Mouse (Mus musculus) spleen, adult 12 weeks (tissue): ENCODE measurements around the gene Cnksr3.

Experiments
- DNase-seq: peaks from one replicate; pipeline ENCODE4 v3.0.0; 2022; ENCODE audit warnings: low spot score

The Cnksr3 gene

GRCm38 (mm10) chr10:7211696-7212482 lies at the start of gene Cnksr3:
Cnksr3 (minus strand) TSS chr10:7212237.
- DNase-seq: peak; percentile 76

GRCm38 (mm10) chr10:7260166-7261108 lies 48.4 kb upstream of the Cnksr3 start:
- DNase-seq: no peak

- DNase-seq: no peak
Observed at GRCm38 (mm10) chr10:7258607-7259006, 46.6 kb upstream of the Cnksr3 start.

- no peak for DNase-seq
Observed at GRCm38 (mm10) chr10:7250455-7250854, 38.4 kb upstream of the Cnksr3 start.

GRCm38 (mm10) chr10:7234601-7235000 lies 22.6 kb upstream of the Cnksr3 start:
- DNase-seq: no peak

GRCm38 (mm10) chr10:7217551-7218127 lies 5.6 kb upstream of the Cnksr3 start:
- DNase-seq: no peak

GRCm38 (mm10) chr10:7214718-7215117 lies 2.7 kb upstream of the Cnksr3 start:
- DNase-seq: no peak

- DNase-seq: no peak
Observed at GRCm38 (mm10) chr10:7213066-7213630, 1.1 kb upstream of the Cnksr3 start.

GRCm38 (mm10) chr10:7212537-7212936 lies 500 bp upstream of the Cnksr3 start:
- no peak for DNase-seq

GRCm38 (mm10) chr10:7210991-7211695 lies 894 bp downstream of the Cnksr3 start:
- peak; percentile 56 for DNase-seq

GRCm38 (mm10) chr10:7209691-7210455 lies 2.2 kb downstream of the Cnksr3 start:
- no peak for DNase-seq

- DNase-seq: no peak
Observed at GRCm38 (mm10) chr10:7208859-7209441, 3.1 kb downstream of the Cnksr3 start.

- DNase-seq: no peak
Observed at GRCm38 (mm10) chr10:7207301-7207700, 4.7 kb downstream of the Cnksr3 start.

GRCm38 (mm10) chr10:7206571-7206970 lies 5.5 kb downstream of the Cnksr3 start:
- DNase-seq: no peak

- DNase-seq: no peak
Observed at GRCm38 (mm10) chr10:7205576-7205975, 6.5 kb downstream of the Cnksr3 start.

- DNase-seq: no peak
Observed at GRCm38 (mm10) chr10:7204953-7205352, 7.1 kb downstream of the Cnksr3 start.

- no peak for DNase-seq
Observed at GRCm38 (mm10) chr10:7202576-7202975, 9.5 kb downstream of the Cnksr3 start.

GRCm38 (mm10) chr10:7200665-7201064 lies 11.4 kb downstream of the Cnksr3 start:
- no peak for DNase-seq

GRCm38 (mm10) chr10:7198201-7198600 lies 13.8 kb downstream of the Cnksr3 start:
- DNase-seq: no peak

- DNase-seq: no peak
Observed at GRCm38 (mm10) chr10:7197733-7198132, 14.3 kb downstream of the Cnksr3 start.
